Mouse (Mus musculus): ENCODE data around the gene Smoc1.

Smoc1 gene

GRCm38 (mm10) chr12:81128693-81129092 lies 102.1 kb downstream of the Smoc1 start:
- DNase-seq (ENCODE audit: low read depth, low spot score): no peak

- no peak for DNase-seq (ENCODE audit: low read depth, low spot score)
Observed at GRCm38 (mm10) chr12:81130692-81131091, 104.1 kb downstream of the Smoc1 start.

- no peak for DNase-seq (ENCODE audit: low read depth, low spot score)
Observed at GRCm38 (mm10) chr12:81131114-81131513, 104.5 kb downstream of the Smoc1 start.

- no peak for DNase-seq (ENCODE audit: low read depth, low spot score)
Observed at GRCm38 (mm10) chr12:81133055-81133665, 106.6 kb downstream of the Smoc1 start.

- DNase-seq (ENCODE audit: low read depth, low spot score): no peak
Observed at GRCm38 (mm10) chr12:81138217-81138616, 111.6 kb downstream of the Smoc1 start.

- no peak for DNase-seq (ENCODE audit: low read depth, low spot score)
Observed at GRCm38 (mm10) chr12:81139463-81139862, 112.9 kb downstream of the Smoc1 start.

GRCm38 (mm10) chr12:81140594-81141328 lies 114.2 kb downstream of the Smoc1 start:
- no peak for DNase-seq (ENCODE audit: low read depth, low spot score)

- DNase-seq (ENCODE audit: low read depth, low spot score): no peak
Observed at GRCm38 (mm10) chr12:81141329-81141711, 114.7 kb downstream of the Smoc1 start.

- no peak for DNase-seq (ENCODE audit: low read depth, low spot score)
Observed at GRCm38 (mm10) chr12:81142231-81142630, 115.6 kb downstream of the Smoc1 start.

GRCm38 (mm10) chr12:81144201-81144600 lies 117.6 kb downstream of the Smoc1 start:
- no peak for DNase-seq (ENCODE audit: low read depth, low spot score)

- DNase-seq (ENCODE audit: low read depth, low spot score): no peak
Observed at GRCm38 (mm10) chr12:81146417-81147180, 120.0 kb downstream of the Smoc1 start.

GRCm38 (mm10) chr12:81147956-81148355 lies 121.3 kb downstream of the Smoc1 start:
- no peak for DNase-seq (ENCODE audit: low read depth, low spot score)

- DNase-seq (ENCODE audit: low read depth, low spot score): no peak
Observed at GRCm38 (mm10) chr12:81150917-81151316, 124.3 kb downstream of the Smoc1 start.

GRCm38 (mm10) chr12:81152082-81152481 lies 125.5 kb downstream of the Smoc1 start:
- DNase-seq (ENCODE audit: low read depth, low spot score): no peak

- no peak for DNase-seq (ENCODE audit: low read depth, low spot score)
Observed at GRCm38 (mm10) chr12:81155675-81156074, 129.1 kb downstream of the Smoc1 start.

- DNase-seq (ENCODE audit: low read depth, low spot score): no peak
Observed at GRCm38 (mm10) chr12:81156841-81157240, 130.2 kb downstream of the Smoc1 start.

- DNase-seq (ENCODE audit: low read depth, low spot score): no peak
Observed at GRCm38 (mm10) chr12:81159947-81160346, 133.3 kb downstream of the Smoc1 start.

- no peak for DNase-seq (ENCODE audit: low read depth, low spot score)
Observed at GRCm38 (mm10) chr12:81160425-81160824, 133.8 kb downstream of the Smoc1 start.

GRCm38 (mm10) chr12:81160831-81161230 lies 134.2 kb downstream of the Smoc1 start:
- DNase-seq (ENCODE audit: low read depth, low spot score): peak; percentile 39

- DNase-seq (ENCODE audit: low read depth, low spot score): no peak
Observed at GRCm38 (mm10) chr12:81161282-81161681, 134.7 kb downstream of the Smoc1 start.

GRCm38 (mm10) chr12:81163131-81163530 lies 136.5 kb downstream of the Smoc1 start:
- DNase-seq (ENCODE audit: low read depth, low spot score): no peak

- no peak for DNase-seq (ENCODE audit: low read depth, low spot score)
Observed at GRCm38 (mm10) chr12:81163566-81163965, 137.0 kb downstream of the Smoc1 start.

GRCm38 (mm10) chr12:81166092-81166491 lies 139.5 kb downstream of the Smoc1 start:
- no peak for DNase-seq (ENCODE audit: low read depth, low spot score)

Data from ZHBTc4 (cell line).